Mouse (Mus musculus) stomach, postnatal 0 days (tissue): ENCODE results near the gene Fam192a.

Source experiments
- CTCF ChIP-seq: IDR thresholded peaks from 2 replicates; pipeline ENCODE4 v1.5.1; 2016; ENCODE audit warnings: antibody characterized with exemption, low read depth, mild to moderate bottlenecking, moderate library complexity
- EP300 ChIP-seq: optimal IDR thresholded peaks from 2 replicates; pipeline ENCODE3; 2016; ENCODE audit warnings: antibody characterized with exemption

DNA sequence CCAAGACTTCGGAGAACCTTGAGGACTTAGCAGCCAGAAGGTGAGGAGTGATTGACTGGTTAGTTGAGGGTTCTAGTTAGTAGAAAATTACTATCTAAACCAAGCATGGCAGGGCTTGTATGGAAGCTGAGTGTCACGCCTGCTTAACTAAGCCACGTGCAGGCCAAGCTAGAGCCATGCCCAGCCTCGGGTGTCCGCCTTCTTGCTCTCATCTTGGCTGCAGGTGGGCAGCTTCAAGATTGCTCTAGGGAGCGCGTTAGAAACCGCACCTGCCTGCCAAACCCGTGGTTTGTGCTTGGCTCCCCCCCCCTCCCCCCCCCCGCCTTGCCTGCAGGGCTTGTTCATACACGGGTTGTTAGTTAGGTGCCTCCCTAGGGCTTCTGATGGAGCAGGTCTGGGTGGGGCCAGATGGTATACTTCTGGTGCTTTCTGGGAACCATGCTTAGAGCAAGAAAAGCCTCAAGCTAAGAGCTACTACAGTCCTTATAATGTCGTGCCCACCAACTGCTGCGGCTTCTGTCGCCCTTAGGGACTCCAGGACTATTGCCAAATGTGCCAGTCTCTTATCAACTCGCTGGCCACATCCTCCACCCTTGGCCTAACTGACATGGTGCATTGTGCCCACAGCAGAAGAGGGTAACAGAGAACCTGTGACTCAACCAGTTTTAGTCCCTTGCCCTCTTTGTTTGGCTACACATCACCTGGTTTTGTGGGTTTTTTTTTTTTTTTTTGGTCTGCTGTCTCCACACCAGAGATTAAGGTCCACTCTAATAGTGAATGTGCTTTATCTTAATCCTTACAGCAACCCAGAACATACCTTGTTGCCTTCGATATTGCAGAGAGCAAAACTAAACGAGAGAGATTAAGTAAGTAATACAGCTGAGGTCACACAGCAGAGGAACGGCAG is 60.7 kb downstream of the Fam192a start:
- TF ChIP-seq EP300 = no peak
- no peak for TF ChIP-seq CTCF
